Mouse (Mus musculus) adrenal gland, adult 18-20 months (tissue): ENCODE results near the gene Sox30. TPM values are rescaled to one million over a fixed set of nuclear protein-coding genes. Genes with fewer than 3 reads are reported as not detected.

ENCODE experiments used
- DNase-seq, 2 experiments: peaks; one replicate each; pipeline ENCODE4 v3.0.0; 2021 to 2022; ENCODE audit warnings: low spot score in 2 of 2
- long read RNA-seq, 2 experiments: library from polyadenylated mRNA; stranded (forward); transcript quantifications; one replicate each; pipeline ENCODE4 v2.0.0; 2021
- total RNA-seq, 2 experiments: library from RNA; stranded (reverse); gene quantifications; 1 replicate in 1 of 2; 2 replicates in 1 of 2; pipeline ENCODE4 v1.2.3; 2021

The Sox30 gene
- total RNA-seq = under 1 TPM in 1 of 2 experiments, not detected in 1; 0.13 TPM
- long read RNA-seq, experiment 1 = 0 reads
- long read RNA-seq, experiment 2 = 0 reads

GRCm38 (mm10) chr11:45979946-45980892, at the start of gene Sox30:
Gene Sox30, plus strand, starts transcription at chr11:45980310.
- peak; percentile 42 for DNase-seq

GRCm38 (mm10) chr11:45932771-45933170, 47.3 kb upstream of the Sox30 start:
- DNase-seq = no peak

- no peak for DNase-seq
These were observed 42.6 kb upstream of the Sox30 start for GRCm38 (mm10) chr11:45937478-45937877.

GRCm38 (mm10) chr11:45938917-45939316, 41.2 kb upstream of the Sox30 start:
- DNase-seq = no peak

- no peak for DNase-seq
These were observed 37.8 kb upstream of the Sox30 start for GRCm38 (mm10) chr11:45942281-45942680.

- DNase-seq = peak in 1 of 2 experiments; percentile 30
These were observed 36.9 kb upstream of the Sox30 start for GRCm38 (mm10) chr11:45943108-45943705.

GRCm38 (mm10) chr11:45943891-45944642, 36.0 kb upstream of the Sox30 start:
- peak; percentile 21 to 56 for DNase-seq

GRCm38 (mm10) chr11:45944643-45945156, 35.4 kb upstream of the Sox30 start, which contains the start of gene Lsm11:
Gene Lsm11, minus strand, starts transcription at chr11:45944935.
- DNase-seq = peak; percentile 99 to 100

GRCm38 (mm10) chr11:45946796-45947195, 33.3 kb upstream of the Sox30 start:
- no peak for DNase-seq

GRCm38 (mm10) chr11:45947491-45947890, 32.6 kb upstream of the Sox30 start:
- DNase-seq = no peak

GRCm38 (mm10) chr11:45955127-45955627, 24.9 kb upstream of the Sox30 start, which contains the start of gene Thg1l:
Gene Thg1l, minus strand, starts transcription at chr11:45955494.
- DNase-seq = peak; percentile 83 to 87

GRCm38 (mm10) chr11:45959598-45959997, 20.5 kb upstream of the Sox30 start:
- no peak for DNase-seq

- DNase-seq = no peak
These were observed 20.1 kb upstream of the Sox30 start for GRCm38 (mm10) chr11:45960003-45960402.

- no peak for DNase-seq
These were observed 13.2 kb upstream of the Sox30 start for GRCm38 (mm10) chr11:45966896-45967295.

GRCm38 (mm10) chr11:45968466-45968865, 11.6 kb upstream of the Sox30 start:
- DNase-seq = no peak

GRCm38 (mm10) chr11:45973635-45974034, 6.5 kb upstream of the Sox30 start:
- no peak for DNase-seq

GRCm38 (mm10) chr11:45974466-45974865, 5.6 kb upstream of the Sox30 start:
- no peak for DNase-seq

- no peak for DNase-seq
These were observed 4.0 kb upstream of the Sox30 start for GRCm38 (mm10) chr11:45976061-45976460.

- DNase-seq = peak in 1 of 2 experiments; percentile 26
These were observed 763 bp downstream of the Sox30 start for GRCm38 (mm10) chr11:45980893-45981253.

GRCm38 (mm10) chr11:45991604-45992003, 11.5 kb downstream of the Sox30 start:
- DNase-seq = peak in 1 of 2 experiments; percentile 27

- DNase-seq = no peak
These were observed 12.0 kb downstream of the Sox30 start for GRCm38 (mm10) chr11:45992087-45992486.
